Mouse (Mus musculus): ENCODE results near the gene Ulk3.

DNA sequence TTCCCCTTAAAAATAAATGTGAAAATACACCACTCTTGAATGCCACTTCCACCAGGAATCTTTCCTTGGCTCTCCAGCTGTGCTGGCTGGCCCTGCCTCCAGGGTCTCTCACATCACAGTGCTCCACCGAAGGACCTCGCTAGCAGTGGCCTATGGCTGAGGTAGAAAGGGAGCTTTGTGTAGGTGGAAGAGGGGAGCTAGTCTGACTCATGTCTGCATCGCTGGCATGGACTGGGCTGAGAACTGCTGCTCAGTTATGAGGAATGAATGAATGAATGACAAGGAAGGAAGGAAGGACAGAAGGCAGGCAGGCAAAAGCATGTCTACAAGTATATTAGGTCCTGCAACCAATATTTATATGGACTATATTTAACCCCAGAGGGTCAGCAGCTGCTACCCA is 48.0 kb downstream of the Ulk3 start:
- TF ChIP-seq CTCF (IDR thresholded peaks at IDR 0.05; ENCODE audit: low read depth) (no peak), EP300 (IDR thresholded peaks at IDR 0.05; ENCODE audit: low read depth) (no peak)
